Mouse (Mus musculus): ENCODE results near the gene Irx6. TPM values are rescaled to one million over a fixed set of nuclear protein-coding genes. Genes with fewer than 3 reads are reported as not detected.

The Irx6 gene
- polyA plus RNA-seq, 1 experiment from 2014 or later: not detected

DNA sequence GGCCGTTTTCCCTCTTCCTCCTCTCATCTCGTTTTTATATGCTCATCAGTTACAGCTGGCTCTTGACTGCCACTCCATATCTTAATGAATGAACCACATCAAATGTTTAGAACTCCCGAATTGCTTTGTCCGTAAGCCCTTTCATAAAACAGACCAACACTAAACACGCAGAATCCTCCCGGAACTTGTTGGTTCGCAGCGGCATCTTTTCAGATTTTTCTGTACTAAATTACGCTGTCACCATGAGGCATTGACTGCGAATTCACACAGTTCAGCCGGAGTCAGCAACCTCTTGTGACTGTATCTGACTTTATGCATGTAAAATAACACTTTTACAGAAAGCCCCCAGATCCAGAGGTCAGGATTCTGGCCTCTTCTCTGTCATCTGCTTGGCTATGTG, 3.9 kb upstream of the Irx6 start:
- H3K9me3 ChIP-seq (ENCODE audit: low read length): no peaks in the 10 kb centered on the region
- no peak overlapping the region for H3K4me3 ChIP-seq (ENCODE audit: low read depth, low read length)
- 75% methylated on average over 11 of the region's 11 CpGs for WGBS (ENCODE audit: insufficient replicate concordance)
- no peak for DNase-seq
- no peaks in the 10 kb centered on the region for H3K4me1 ChIP-seq (ENCODE audit: insufficient read depth)
- TF ChIP-seq EP300 (IDR thresholded peaks at IDR 0.05; ENCODE audit: low read depth) (no peak), CTCF (IDR thresholded peaks at IDR 0.05; ENCODE audit: low read depth) (no peak)
- H3K9ac ChIP-seq (replicated peaks): no peak overlapping the region
- no peaks in the 10 kb centered on the region for H3K36me3 ChIP-seq (replicated peaks; ENCODE audit: insufficient read depth, low read length)
- H3K27me3 ChIP-seq (ENCODE audit: insufficient read depth, low read length): peaks cover 32% of the 10 kb centered on the region
- no peak overlapping the region for H3K4me2 ChIP-seq (ENCODE audit: low read depth, low read length)
- no peak for ATAC-seq
- H3K27ac ChIP-seq (ENCODE audit: low read depth): no peak overlapping the region

DNA sequence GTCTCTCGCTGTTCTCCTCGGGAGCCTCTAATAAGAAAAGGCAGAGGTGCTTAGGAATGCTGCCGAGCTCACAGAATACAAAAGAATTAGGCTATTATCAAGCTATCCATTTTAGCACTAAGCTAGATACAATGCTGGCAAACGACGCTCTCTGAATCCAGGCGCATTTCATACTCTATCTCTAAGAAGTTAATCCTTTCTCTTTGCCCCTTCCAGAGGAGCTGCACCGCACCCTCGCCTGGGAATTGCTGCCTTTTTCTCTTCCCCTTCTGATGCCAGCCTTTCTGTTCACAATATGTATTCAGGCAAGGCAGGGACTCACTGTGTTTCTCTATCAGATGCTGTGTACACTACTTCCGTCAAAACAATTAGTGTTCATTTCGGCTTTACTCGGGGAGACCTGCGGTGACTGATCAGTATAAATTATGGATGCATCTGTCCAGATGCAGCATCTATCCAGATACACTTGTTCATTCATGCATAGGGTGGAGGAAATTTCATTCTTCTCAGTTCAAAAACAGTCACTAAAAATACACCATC, 3.4 kb upstream of the Irx6 start:
- no peak overlapping the region for H3K9ac ChIP-seq (replicated peaks)
- DNase-seq: no peak
- H3K4me2 ChIP-seq (ENCODE audit: low read depth, low read length): no peak overlapping the region
- TF ChIP-seq CTCF (IDR thresholded peaks at IDR 0.05; ENCODE audit: low read depth): no peak
- no peak for TF ChIP-seq EP300 (IDR thresholded peaks at IDR 0.05; ENCODE audit: low read depth)
- H3K36me3 ChIP-seq (replicated peaks; ENCODE audit: insufficient read depth, low read length): no peaks in the 10 kb centered on the region
- ATAC-seq: no peak
- no peak overlapping the region for H3K27ac ChIP-seq (ENCODE audit: low read depth)
- peaks cover 36% of the 10 kb centered on the region for H3K27me3 ChIP-seq (ENCODE audit: insufficient read depth, low read length)
- 65% methylated on average over 12 of the region's 12 CpGs for WGBS (ENCODE audit: insufficient replicate concordance)
- H3K9me3 ChIP-seq (ENCODE audit: low read length): no peaks in the 10 kb centered on the region
- no peak overlapping the region for H3K4me3 ChIP-seq (ENCODE audit: low read depth, low read length)
- H3K4me1 ChIP-seq (ENCODE audit: insufficient read depth): no peaks in the 10 kb centered on the region

DNA sequence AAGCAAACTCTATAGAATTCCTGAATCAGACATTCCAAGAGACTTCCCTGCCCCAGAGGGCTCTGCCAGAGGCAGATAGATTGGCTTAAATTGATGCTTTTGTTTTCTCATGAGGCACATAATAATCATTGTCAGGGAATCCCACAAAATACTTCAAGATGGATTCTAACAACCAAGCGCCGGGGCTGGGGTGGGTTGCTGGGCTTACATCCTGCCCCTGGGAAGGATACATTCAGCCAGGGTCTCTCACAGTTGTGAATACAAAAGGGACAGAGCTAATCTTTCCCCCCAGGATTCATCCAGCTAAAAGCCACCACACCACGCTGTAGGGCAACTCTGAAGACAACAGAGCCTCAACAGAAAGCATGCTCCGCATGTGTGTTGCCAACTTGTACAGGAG, 2.2 kb upstream of the Irx6 start:
- H3K9me3 ChIP-seq (ENCODE audit: low read length): no peaks in the 10 kb centered on the region

DNA sequence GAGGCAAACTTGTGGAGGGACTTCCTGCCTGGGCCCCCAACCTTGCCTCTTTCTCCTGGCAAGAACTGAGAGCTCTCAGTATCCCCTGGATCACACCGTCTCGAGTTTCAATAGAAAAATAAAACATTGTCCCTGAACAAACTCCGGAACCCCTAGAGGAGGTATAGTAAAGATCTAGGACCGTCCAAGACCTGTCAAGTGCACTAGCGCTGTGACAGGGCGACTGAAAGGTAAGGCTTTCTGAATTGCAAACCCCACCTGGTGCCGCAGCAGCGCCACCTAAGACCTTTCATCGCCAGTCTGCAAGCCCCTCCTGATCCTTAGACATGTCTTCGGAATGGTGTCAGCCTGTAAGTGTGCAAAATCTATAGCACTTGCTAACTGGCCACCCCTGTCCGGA, 987 bp upstream of the Irx6 start:
- Histone ChIP-seq H3K27me3 (ENCODE audit: insufficient read depth, low read length) (peaks cover 46% of the 10 kb centered on the region), H3K27ac (ENCODE audit: low read depth) (no peak overlapping the region), H3K4me2 (ENCODE audit: low read depth, low read length) (no peak overlapping the region), H3K4me3 (ENCODE audit: low read depth, low read length) (no peak overlapping the region), H3K4me1 (ENCODE audit: insufficient read depth) (no peaks in the 10 kb centered on the region), H3K36me3 (replicated peaks; ENCODE audit: insufficient read depth, low read length) (no peaks in the 10 kb centered on the region), H3K9ac (replicated peaks) (no peak overlapping the region), H3K9me3 (ENCODE audit: low read length) (no peaks in the 10 kb centered on the region)
- DNase-seq (no peak), ATAC-seq (no peak)
- WGBS (ENCODE audit: insufficient replicate concordance): 5% methylated on average over 11 of the region's 11 CpGs
- TF ChIP-seq CTCF (IDR thresholded peaks at IDR 0.05; ENCODE audit: low read depth) (no peak), EP300 (IDR thresholded peaks at IDR 0.05; ENCODE audit: low read depth) (no peak)

More for the DNA sequence above, 2.2 kb upstream of the Irx6 start:
- ATAC-seq: no peak
- Histone ChIP-seq H3K27me3 (ENCODE audit: insufficient read depth, low read length) (peaks cover 41% of the 10 kb centered on the region), H3K36me3 (replicated peaks; ENCODE audit: insufficient read depth, low read length) (no peaks in the 10 kb centered on the region), H3K4me1 (ENCODE audit: insufficient read depth) (no peaks in the 10 kb centered on the region), H3K4me3 (ENCODE audit: low read depth, low read length) (no peak overlapping the region), H3K9ac (replicated peaks) (no peak overlapping the region), H3K27ac (ENCODE audit: low read depth) (no peak overlapping the region), H3K4me2 (ENCODE audit: low read depth, low read length) (no peak overlapping the region)
- no peak for TF ChIP-seq EP300 (IDR thresholded peaks at IDR 0.05; ENCODE audit: low read depth)
- TF ChIP-seq CTCF (IDR thresholded peaks at IDR 0.05; ENCODE audit: low read depth): no peak
- no peak for DNase-seq
- 79% methylated on average over 4 of the region's 4 CpGs for WGBS (ENCODE audit: insufficient replicate concordance)

DNA sequence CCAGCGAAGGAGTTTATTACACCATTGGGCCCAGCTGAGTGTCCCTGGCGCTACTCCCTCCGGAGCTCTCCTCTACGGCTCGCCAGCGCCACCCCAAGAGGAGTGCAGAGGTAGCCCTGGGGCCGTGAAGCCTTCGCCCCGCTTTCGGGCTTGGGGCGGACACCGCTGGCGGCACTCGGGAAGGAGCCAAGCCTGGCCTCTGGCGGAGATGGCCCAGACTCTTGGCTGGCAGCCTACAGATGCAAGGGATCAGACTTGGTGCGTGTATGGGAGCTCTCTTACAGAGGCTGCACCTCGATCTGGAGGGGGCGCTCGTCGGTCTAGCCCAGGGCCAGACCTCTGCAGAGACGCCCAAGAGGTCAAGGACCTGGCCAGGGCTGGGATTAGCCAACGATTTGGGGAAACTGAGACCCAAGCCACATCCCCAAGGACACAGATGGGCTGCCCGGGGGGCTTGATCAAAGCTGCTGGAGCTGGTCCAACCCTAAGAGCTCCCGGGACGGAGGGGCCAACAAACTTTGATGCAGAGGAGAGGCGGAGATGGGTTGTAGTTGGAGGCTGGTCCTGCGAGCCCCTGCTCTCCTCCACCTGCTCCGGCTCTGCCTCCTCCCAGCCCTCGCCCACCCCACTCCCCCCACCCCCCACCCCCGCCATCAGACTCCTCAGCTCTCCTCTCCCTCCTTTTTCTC, 389 bp upstream of the Irx6 start:
- Histone ChIP-seq H3K4me3 (ENCODE audit: low read depth, low read length) (no peak overlapping the region), H3K27ac (ENCODE audit: low read depth) (no peak overlapping the region), H3K9ac (replicated peaks) (no peak overlapping the region), H3K4me2 (ENCODE audit: low read depth, low read length) (0 out of 2 replicates have a peak overlapping the region, but pooled peaks have one; percentile 18), H3K9me3 (ENCODE audit: low read length) (no peaks in the 10 kb centered on the region), H3K4me1 (ENCODE audit: insufficient read depth) (no peaks in the 10 kb centered on the region), H3K36me3 (replicated peaks; ENCODE audit: insufficient read depth, low read length) (no peaks in the 10 kb centered on the region), H3K27me3 (ENCODE audit: insufficient read depth, low read length) (peaks cover 49% of the 10 kb centered on the region)
- 0 out of 2 replicates have a peak, but pooled peaks have one; percentile 4 for TF ChIP-seq CTCF (IDR thresholded peaks at IDR 0.05; ENCODE audit: low read depth)
- TF ChIP-seq EP300 (IDR thresholded peaks at IDR 0.05; ENCODE audit: low read depth): no peak
- ATAC-seq: no peak
- no peak for DNase-seq
- WGBS (ENCODE audit: insufficient replicate concordance): 2% methylated on average over 26 of the region's 30 CpGs

DNA sequence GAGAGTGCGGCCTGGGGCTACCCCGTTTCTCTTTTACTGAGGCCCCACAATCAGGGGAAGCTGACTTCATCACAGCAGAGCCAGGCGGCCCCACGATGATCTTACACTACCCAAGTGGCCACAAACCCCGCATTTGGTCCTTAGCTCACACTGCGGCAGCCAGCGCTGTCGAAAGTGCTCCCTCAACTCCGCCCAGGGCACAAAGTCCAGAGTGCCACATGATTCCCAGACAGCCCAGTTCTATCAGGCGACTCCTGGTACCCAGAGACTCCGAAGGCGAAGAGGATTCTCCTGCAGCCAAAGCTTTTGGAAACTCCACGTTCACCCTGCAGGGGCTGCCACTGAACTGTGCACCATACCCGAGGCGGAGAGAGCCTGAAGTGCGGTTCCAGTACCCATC, 4.3 kb downstream of the Irx6 start:
- no peaks in the 10 kb centered on the region for H3K36me3 ChIP-seq (replicated peaks; ENCODE audit: insufficient read depth, low read length)
- WGBS (ENCODE audit: insufficient replicate concordance): 8% methylated on average over 16 of the region's 16 CpGs
- no peak overlapping the region for H3K9ac ChIP-seq (replicated peaks)
- H3K4me3 ChIP-seq (ENCODE audit: low read depth, low read length): no peak overlapping the region
- TF ChIP-seq CTCF (IDR thresholded peaks at IDR 0.05; ENCODE audit: low read depth): no peak
- H3K27ac ChIP-seq (ENCODE audit: low read depth): no peak overlapping the region
- peaks cover 42% of the 10 kb centered on the region for H3K27me3 ChIP-seq (ENCODE audit: insufficient read depth, low read length)
- DNase-seq (peak; percentile 21), ATAC-seq (no peak)
- H3K4me1 ChIP-seq (ENCODE audit: insufficient read depth): no peaks in the 10 kb centered on the region
- no peak overlapping the region for H3K4me2 ChIP-seq (ENCODE audit: low read depth, low read length)
- no peaks in the 10 kb centered on the region for H3K9me3 ChIP-seq (ENCODE audit: low read length)

All from liver, postnatal 0 days (tissue).